Mouse (Mus musculus) midbrain, embryonic 14.5 days (tissue): ENCODE measurements around the gene Ltb4r2. TPM values are rescaled to one million over a fixed set of nuclear protein-coding genes. Genes with fewer than 3 reads are reported as not detected.

Experiments used
- ATAC-seq: fragments of 200-750 bp; cut with Nextera tagmentation; 2 replicates; pipeline ENCODE4 v1.8.0; 2017; ENCODE audit warnings: moderate number of reproducible peaks, moderate library complexity; ENCODE audit not compliant: low FRiP score, low TSS enrichment
- DNase-seq: peaks from one replicate; pipeline ENCODE4 v3.0.0-alpha.2; 2015
- H3K27ac ChIP-seq: fragments of 300-500 bp; sonication (generic); replicated peaks from 2 replicates; pipeline ENCODE4 v1.5.1; 2014; ENCODE audit warnings: mild to moderate bottlenecking, low read depth, low read length, moderate library complexity
- H3K27me3 ChIP-seq: fragments of 300-500 bp; sonication (generic); 2 replicates; pipeline ENCODE4 v1.6.1; 2014; ENCODE audit warnings: low read length, control low read depth, mixed read lengths; ENCODE audit not compliant: control insufficient read depth, insufficient read depth
- H3K36me3 ChIP-seq: fragments of 300-500 bp; sonication (generic); 2 replicates; pipeline ENCODE4 v1.6.1; 2014; ENCODE audit warnings: low read length, control low read depth; ENCODE audit not compliant: control insufficient read depth, insufficient read depth
- H3K4me1 ChIP-seq: fragments of 300-500 bp; sonication (generic); 2 replicates; pipeline ENCODE4 v1.6.1; 2014; ENCODE audit warnings: mild to moderate bottlenecking, antibody characterized with exemption, low read length, control low read depth; ENCODE audit not compliant: control insufficient read depth, insufficient read depth
- H3K4me2 ChIP-seq: fragments of 300-500 bp; sonication (generic); 2 replicates; pipeline ENCODE4 v1.6.1; 2014; ENCODE audit warnings: mild to moderate bottlenecking, low read length, moderate library complexity
- H3K4me3 ChIP-seq: fragments of 300-500 bp; sonication (generic); replicated peaks from 2 replicates; pipeline ENCODE4 v1.5.1; 2014; ENCODE audit warnings: low read depth, low read length
- H3K9ac ChIP-seq: fragments of 300-500 bp; sonication (generic); replicated peaks from 2 replicates; pipeline ENCODE4 v1.6.1; 2014; ENCODE audit warnings: mild to moderate bottlenecking, low read length, moderate library complexity
- H3K9me3 ChIP-seq: fragments of 300-500 bp; sonication (generic); 2 replicates; pipeline ENCODE4 v1.6.1; 2016; ENCODE audit warnings: low read length, control low read depth, mixed read lengths; ENCODE audit not compliant: control insufficient read depth
- WGBS: fragments of 180-500 bp; shearing (Covaris S2); extraction: QIAGEN DNeasy Blood & Tissue Kit; methylation state at CpG from one replicate; pipeline ENCODE4 v1.1.7; 2014; 5-methylcytosine and 5-hydroxymethylcytosine counted together
- polyA plus RNA-seq: library from polyadenylated mRNA; unstranded; fragments of >200 nt; fragmentation: Nextera tagmentation; extraction: Ambion mirVana; gene quantifications from 2 replicates; pipeline ENCODE4 v1.2.1, GENCODE M21; 2014

Gene Ltb4r2
- 0.32 and 0.69 TPM in 2 replicates for polyA plus RNA-seq

DNA sequence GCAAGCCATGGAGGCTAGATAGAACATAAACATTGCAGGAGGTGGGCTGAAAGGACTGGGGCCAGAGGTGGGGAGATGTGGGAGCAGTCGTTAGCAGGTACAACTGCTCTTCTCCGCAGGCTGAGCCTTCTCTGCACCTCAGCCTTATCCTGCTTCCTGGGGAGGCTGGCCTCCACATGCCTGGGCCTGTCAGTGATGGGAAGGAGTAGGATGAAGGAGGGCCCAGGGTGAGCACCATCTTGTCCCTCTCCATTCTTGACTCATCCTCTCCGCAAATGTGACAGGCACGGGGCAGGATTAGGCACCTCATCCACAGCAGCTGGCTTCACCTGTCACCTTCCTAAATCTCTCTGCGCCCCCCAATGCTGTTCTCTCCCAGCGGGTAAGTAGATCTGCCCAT is at the start of gene Ltb4r2:
Gene Ltb4r2 (plus strand): TSS at position 266 of the 400 bp plus-strand sequence.
- no peak for DNase-seq
- Histone ChIP-seq H3K4me2 (peak within 1 kb of the TSS; percentile 91), H3K9ac (peak within 1 kb of the TSS; percentile 74), H3K4me1 (peaks cover 8% of the 10 kb centered on the region; the same call in 1 of the 2 replicates), H3K36me3 (peaks cover 3% of the 10 kb centered on the region; the same call in 1 of the 2 replicates), H3K4me3 (peak within 1 kb of the TSS; percentile 50), H3K27me3 (peaks cover 41% of the 10 kb centered on the region), H3K27ac (peak within 1 kb of the TSS; percentile 64), H3K9me3 (no peaks in the 10 kb centered on the region)
- WGBS, result 77% methylated on average over 6 of the region's 6 CpGs
- no peak for ATAC-seq

DNA sequence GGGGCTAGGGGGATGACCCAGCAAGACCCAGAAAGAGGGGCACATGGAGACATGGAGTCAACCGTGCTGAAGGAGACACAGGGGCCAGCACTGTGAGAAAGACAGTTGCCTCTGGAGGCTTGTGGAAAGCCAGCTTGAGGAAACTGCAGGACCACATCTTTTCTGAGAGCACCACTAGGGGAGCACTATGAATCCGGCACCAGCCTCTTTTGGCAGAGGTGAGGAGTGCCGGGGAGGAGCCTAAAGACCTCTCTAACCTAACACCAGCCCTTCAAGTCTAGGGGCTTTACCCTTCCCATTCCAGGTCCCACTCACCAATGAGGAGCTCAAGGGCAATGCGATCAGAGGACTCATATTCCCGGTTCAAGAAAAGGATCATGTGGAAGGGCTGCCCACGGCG is 49.4 kb upstream of the Ltb4r2 start:
- Histone ChIP-seq H3K27me3 (0 out of 2 replicates have a peak, but pooled peaks cover 8% of the 10 kb centered on the region), H3K4me3 (no peak overlapping the region), H3K36me3 (peaks cover 9% of the 10 kb centered on the region), H3K4me2 (no peak overlapping the region), H3K9ac (no peak overlapping the region), H3K4me1 (no peaks in the 10 kb centered on the region), H3K9me3 (no peaks in the 10 kb centered on the region), H3K27ac (no peak overlapping the region)
- no peak for ATAC-seq
- DNase-seq, result no peak
- WGBS, result 83% methylated on average over 7 of the region's 7 CpGs

- Histone ChIP-seq H3K4me2 (no peak overlapping the region), H3K27ac (no peak overlapping the region), H3K4me3 (no peak overlapping the region), H3K27me3 (0 out of 2 replicates have a peak, but pooled peaks cover 8% of the 10 kb centered on the region), H3K9ac (no peak overlapping the region), H3K36me3 (peaks cover 21% of the 10 kb centered on the region), H3K4me1 (no peaks in the 10 kb centered on the region), H3K9me3 (no peaks in the 10 kb centered on the region)
- 19% methylated on average over 25 of the region's 25 CpGs for WGBS
- peak; percentile 6; the same call in 1 of the 2 replicates for ATAC-seq
- DNase-seq, result no peak
These were observed 48.1 kb upstream of the Ltb4r2 start for GRCm38 (mm10) chr14:55713007-55713728.

GRCm38 (mm10) chr14:55713729-55714122 is 47.5 kb upstream of the Ltb4r2 start, which contains the start of gene Tgm1:
TSS of gene Tgm1 (minus strand) at chr14:55713926.
- no peak within 1 kb of the TSS for H3K4me3 ChIP-seq
- no peak within 1 kb of the TSS for H3K27ac ChIP-seq
- no peak within 1 kb of the TSS for H3K9ac ChIP-seq
- 0 out of 2 replicates have a peak, but pooled peaks cover 8% of the 10 kb centered on the region for H3K27me3 ChIP-seq
- ATAC-seq, result no peak
- WGBS, result 31% methylated on average over 4 of the region's 4 CpGs
- H3K4me2 ChIP-seq, result no peak within 1 kb of the TSS
- H3K9me3 ChIP-seq, result no peaks in the 10 kb centered on the region
- no peak for DNase-seq
- H3K4me1 ChIP-seq, result no peaks in the 10 kb centered on the region
- peaks cover 27% of the 10 kb centered on the region for H3K36me3 ChIP-seq

GRCm38 (mm10) chr14:55714893-55715292 is 46.3 kb upstream of the Ltb4r2 start:
- WGBS, result 47% methylated on average over 6 of the region's 6 CpGs
- no peak overlapping the region for H3K9ac ChIP-seq
- peaks cover 37% of the 10 kb centered on the region for H3K36me3 ChIP-seq
- DNase-seq (no peak), ATAC-seq (no peak)
- H3K27me3 ChIP-seq, result 0 out of 2 replicates have a peak, but pooled peaks cover 8% of the 10 kb centered on the region
- H3K4me3 ChIP-seq, result no peak overlapping the region
- H3K4me1 ChIP-seq, result no peaks in the 10 kb centered on the region
- no peak overlapping the region for H3K4me2 ChIP-seq
- H3K27ac ChIP-seq, result no peak overlapping the region
- no peaks in the 10 kb centered on the region for H3K9me3 ChIP-seq

GRCm38 (mm10) chr14:55716271-55716670 is 45.0 kb upstream of the Ltb4r2 start:
- Histone ChIP-seq H3K4me1 (peaks cover 4% of the 10 kb centered on the region), H3K9ac (no peak overlapping the region), H3K27ac (no peak overlapping the region), H3K4me2 (no peak overlapping the region), H3K27me3 (0 out of 2 replicates have a peak, but pooled peaks cover 8% of the 10 kb centered on the region), H3K4me3 (no peak overlapping the region), H3K36me3 (peaks cover 37% of the 10 kb centered on the region), H3K9me3 (no peaks in the 10 kb centered on the region)
- WGBS, result 96% methylated on average over 6 of the region's 6 CpGs
- DNase-seq, result no peak
- no peak for ATAC-seq

DNA sequence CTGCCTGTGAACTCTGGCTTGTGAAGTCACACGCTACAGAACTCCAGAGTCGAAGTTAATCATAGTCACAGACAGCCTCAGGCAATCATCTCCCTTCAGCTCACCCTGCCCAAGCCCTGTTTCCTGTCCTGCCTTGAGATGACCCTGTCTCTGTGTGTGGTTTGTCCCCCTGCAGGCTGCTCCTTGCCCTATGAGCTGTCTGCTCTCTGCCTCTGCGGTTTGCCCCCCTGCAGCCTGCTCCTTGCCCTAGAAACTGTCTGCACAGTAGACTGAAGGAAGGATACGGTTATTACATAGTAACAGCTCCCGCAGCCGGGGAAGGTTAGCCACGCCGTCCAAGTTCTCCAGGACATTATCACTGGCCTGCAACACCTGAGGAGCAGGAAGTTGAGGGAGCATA is 44.3 kb upstream of the Ltb4r2 start:
- H3K4me3 ChIP-seq, result no peak overlapping the region
- peaks cover 6% of the 10 kb centered on the region for H3K4me1 ChIP-seq
- H3K27me3 ChIP-seq, result 0 out of 2 replicates have a peak, but pooled peaks cover 8% of the 10 kb centered on the region
- no peak overlapping the region for H3K27ac ChIP-seq
- WGBS, result 90% methylated on average over 8 of the region's 8 CpGs
- H3K4me2 ChIP-seq, result no peak overlapping the region
- no peaks in the 10 kb centered on the region for H3K9me3 ChIP-seq
- H3K9ac ChIP-seq, result no peak overlapping the region
- ATAC-seq (no peak), DNase-seq (no peak)
- peaks cover 37% of the 10 kb centered on the region for H3K36me3 ChIP-seq

- whole genome bisulfite sequencing, result 94% methylated on average over 6 of the region's 6 CpGs
- Histone ChIP-seq H3K27me3 (no peaks in the 10 kb centered on the region), H3K9ac (no peak overlapping the region), H3K27ac (no peak overlapping the region), H3K36me3 (peaks cover 37% of the 10 kb centered on the region), H3K4me2 (no peak overlapping the region), H3K4me3 (no peak overlapping the region), H3K4me1 (peaks cover 6% of the 10 kb centered on the region), H3K9me3 (no peaks in the 10 kb centered on the region)
- ATAC-seq (no peak), DNase-seq (no peak)
These were observed 41.5 kb upstream of the Ltb4r2 start for GRCm38 (mm10) chr14:55719737-55720136.

DNA sequence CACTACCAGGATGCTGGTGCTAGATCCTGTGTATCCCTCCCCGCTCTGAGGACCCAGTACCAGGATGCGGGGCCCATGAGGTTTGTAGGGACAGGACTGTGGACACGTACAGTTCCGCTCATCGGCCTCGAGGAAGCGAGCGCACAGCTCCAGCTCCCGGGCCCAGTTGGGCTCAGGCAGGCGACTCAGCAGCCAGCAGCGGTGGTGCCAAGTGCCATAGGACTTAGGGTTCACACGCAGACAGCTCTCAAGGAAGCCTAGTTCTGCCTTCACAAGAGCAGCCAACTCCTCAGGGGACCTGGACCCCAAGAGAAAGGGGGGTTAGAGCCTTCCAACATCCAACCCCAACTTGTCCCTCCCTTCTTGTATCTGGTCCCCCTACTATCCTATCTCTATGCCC is 40.6 kb upstream of the Ltb4r2 start:
- Histone ChIP-seq H3K4me3 (no peak overlapping the region), H3K9ac (no peak overlapping the region), H3K4me2 (no peak overlapping the region; the same call in 1 of the 2 replicates), H3K27ac (no peak overlapping the region), H3K9me3 (no peaks in the 10 kb centered on the region), H3K36me3 (peaks cover 37% of the 10 kb centered on the region), H3K4me1 (peaks cover 6% of the 10 kb centered on the region), H3K27me3 (no peaks in the 10 kb centered on the region)
- 94% methylated on average over 12 of the region's 12 CpGs for WGBS
- no peak for ATAC-seq
- no peak for DNase-seq
